Mouse (Mus musculus) adipocyte (in vitro differentiated cells): ENCODE measurements at regions not wholly inside any gene's neighbourhood (a gene's known extent, or its start where the extent isn't known, plus 50 kb on each side); places are given as distances from the start of the nearest gene placed in this dataset.

ENCODE experiments used
- DNase-seq: peaks from one replicate; pipeline ENCODE4 v3.0.0-alpha.2; 2016; ENCODE audit warnings: low spot score

DNA sequence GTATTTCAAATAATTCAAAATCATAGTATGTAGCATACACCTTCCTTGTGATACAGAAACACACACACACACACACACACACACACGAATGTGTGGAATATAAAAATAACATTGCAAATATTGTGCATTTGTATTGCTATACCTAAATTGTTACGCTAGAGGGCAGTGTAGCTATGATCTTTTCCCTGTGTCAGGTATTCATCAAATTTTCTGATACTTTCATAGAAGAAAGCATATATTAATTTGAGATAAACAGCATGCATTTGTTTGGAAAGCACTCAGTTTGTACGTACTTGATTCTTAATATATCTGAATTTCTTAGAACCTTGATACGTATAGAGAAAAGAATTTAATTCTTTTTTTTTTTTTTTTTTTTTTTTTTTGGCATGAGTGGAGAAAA, 1700.9 kb upstream of the Sel1l start:
- DNase-seq: peak; percentile 17

DNA sequence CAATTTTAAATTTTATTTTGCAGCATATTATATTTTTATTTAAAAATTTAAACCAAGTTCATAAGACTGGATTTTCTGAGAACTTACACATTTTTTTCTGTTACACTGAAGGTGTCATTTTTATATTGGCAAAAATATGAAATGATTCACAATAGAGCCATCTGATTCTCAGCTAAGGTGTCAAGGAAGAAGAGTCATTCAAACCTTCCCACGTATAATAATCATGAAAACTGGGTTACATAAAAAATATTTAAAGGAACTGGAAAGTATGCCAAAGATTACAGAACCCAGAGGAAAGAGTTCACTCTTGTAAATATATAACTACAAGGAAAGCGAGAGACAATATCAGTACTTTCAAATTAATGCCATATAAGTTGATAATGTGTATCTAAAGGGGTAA, 1674.5 kb upstream of the Sel1l start:
- DNase-seq: no peak

DNA sequence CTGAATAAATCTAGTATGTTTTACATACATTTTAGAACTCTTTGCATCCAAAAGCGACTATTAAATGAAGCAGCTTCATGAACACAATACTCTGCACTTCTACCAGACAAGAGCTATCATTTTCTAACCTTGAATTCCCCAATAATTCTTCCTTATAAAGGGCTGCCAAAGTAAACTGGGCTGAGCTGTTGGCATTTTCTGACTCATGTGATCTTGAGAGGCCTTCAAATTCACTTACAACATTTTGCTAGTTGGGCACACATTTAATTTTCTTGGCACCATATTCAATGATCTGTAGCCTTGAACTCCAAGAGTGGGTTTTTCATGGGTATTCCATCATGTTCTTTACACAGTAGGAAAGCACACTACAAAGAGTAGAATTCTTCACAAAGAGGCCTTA, 1637.4 kb upstream of the Sel1l start:
- DNase-seq: no peak

DNA sequence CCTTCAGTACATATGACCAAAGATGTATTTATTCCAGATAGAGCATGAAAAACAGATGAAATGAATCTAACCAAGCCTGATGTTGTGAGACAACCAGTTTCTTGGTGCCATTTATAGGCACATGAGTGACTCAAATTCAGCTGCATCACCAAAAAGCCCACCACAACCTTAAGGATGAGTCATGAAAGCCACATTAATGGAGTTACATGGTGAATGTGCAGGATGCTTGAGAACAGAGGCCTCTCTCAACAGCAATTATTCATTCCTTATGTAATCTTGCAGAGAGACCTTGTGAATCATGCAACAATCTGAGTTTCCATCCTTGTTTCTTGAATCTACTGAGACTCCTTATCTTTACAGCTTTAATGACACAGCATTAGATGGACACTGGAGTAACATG, 1613.1 kb upstream of the Sel1l start:
- DNase-seq: no peak

DNA sequence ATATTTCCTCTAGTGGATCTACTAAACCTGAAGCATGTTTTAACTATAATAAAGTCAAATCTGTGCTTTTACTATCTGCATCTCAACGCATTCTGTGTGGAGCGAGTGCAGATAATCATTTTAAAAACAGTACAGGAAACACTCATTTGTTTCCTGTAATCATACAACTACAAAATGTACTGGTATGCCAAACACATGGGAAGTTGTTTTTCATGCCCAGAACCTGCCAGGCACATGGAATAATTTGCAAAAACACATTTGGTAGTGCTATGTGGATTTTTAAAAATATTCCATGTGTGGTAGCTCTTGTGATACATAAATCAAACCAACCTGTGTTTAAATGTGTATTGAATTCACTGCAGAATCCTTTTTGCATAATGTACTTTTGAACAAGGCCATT, 1600.5 kb upstream of the Sel1l start:
- DNase-seq: no peak

DNA sequence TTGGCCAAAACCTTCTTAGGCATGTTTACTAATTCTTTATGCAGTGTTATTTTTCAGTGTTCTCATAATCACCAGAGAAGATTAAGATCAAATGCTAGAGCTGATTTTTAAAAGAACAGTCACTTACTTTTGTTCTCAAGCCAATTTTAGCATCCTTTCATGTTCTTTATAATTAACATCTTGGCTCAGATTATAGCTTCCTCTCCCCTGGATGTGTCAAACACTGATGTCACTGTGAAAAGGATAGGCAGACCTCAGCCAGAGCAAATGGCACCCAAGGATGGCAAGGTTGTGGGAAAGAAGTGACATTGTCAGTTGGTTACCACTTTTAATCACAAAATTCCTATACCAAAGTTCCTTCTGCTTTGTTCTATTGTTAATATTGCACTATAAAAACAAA, 1580.3 kb upstream of the Sel1l start:
- no peak for DNase-seq

DNA sequence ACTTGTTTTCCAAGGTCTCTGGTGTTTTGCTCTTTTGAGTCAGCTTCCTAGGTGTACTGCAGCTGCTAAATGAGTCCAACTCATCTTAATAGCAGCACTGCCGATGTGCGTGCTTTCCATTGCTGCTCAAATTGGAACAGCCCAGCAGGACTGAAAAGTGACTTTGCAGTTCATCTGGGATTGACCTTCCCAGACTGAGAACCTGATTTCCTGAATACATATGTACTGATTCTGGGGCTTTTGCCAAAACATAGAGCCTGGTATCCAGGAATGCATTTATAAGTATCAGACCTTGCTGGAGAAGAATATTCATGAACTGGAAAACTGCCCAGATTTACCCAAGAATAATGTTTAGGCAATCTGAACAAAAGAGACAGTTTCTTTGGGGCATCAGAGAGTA, 1579.0 kb upstream of the Sel1l start:
- no peak for DNase-seq

DNA sequence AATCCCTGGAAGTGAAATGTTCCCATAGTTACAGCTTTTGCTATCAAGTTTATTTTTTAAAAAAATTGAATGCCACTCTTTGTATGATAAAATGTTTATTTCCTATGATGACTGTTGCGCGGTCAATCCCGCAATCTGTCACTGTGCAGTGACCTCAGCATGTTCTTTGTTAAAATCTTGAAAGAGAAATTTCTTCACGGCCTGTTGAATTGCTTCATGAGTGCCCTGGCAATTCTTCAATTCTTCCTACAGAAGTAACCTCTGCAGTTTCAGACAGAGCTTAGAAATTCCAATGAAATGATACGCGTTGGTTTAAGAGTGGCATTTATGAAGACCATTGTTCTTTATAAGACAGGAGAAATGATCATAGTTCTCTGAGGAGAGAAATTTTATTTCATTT, 1567.4 kb upstream of the Sel1l start:
- no peak for DNase-seq

DNA sequence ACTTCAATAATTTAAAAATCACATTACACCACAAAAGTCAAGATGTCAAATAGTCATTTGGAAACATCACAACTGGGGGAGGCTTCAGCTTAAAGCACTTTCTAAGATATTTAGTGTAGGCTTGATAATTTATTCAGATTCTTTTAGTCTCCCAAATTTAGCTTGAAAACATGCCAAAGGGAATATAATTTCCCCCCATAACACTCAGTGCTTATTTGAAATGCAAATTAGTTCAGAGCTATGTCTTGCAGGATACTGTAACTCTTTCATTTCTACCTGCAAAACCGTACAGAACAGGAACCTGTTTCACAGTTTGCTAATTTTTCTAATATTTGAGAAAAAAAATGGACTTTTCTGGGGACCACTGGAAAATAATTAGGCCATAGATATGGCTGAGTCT, 1566.8 kb upstream of the Sel1l start:
- no peak for DNase-seq

DNA sequence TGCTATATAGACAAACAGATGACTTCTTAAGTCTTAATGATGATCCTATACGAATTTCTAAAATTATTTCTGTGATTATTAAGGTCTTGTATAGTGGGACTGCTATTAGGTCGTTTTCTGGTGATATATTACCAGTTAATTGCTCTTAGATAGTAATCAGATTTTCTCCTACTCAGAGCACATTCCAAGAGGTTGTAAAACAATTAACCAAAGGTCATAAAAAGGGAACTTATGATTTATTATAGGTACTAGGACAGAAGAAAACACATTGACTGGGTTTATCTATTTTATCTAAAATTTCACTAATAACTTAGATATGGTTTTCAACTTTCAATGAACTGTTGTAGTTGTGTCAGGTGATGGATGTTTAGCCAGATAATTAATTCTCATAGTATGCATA, 1536.6 kb upstream of the Sel1l start:
- no peak for DNase-seq

DNA sequence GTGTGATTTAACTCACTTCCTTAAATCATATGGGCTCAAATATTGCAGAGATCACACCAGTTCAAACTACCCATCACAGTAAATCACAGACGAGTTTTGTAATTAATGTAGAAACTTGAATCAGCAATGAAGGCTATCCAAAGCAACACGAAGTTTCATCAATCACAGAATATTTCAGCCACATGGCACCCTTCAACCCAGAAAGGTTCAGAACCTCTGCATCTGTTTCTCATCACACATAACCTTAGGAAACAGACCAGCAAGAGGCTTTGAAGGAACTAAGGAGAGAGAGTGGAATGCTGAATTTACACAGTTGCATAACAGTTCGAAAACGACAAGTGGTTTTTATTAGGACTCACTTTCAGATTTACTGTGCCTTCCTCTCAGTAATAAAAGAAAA, 1494.0 kb upstream of the Sel1l start:
- DNase-seq: no peak

DNA sequence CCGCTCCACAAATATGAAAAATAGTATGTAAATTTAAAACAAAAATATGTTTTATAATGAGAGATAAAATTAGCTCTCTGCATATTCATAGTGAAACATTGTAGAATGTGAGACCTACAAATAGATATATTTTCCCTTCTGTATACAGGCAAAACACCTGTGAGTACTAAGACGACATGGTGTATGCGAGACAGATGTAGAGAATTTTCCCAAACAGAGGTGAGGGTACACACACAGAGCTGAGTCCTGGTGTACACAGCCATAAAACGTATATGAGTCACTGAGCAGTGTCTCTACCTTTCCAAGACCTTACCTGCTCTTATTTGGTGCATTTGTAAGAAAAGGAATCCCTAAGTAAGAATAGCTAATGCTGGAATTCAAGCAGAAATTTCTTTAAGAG, 1493.6 kb upstream of the Sel1l start:
- no peak for DNase-seq

DNA sequence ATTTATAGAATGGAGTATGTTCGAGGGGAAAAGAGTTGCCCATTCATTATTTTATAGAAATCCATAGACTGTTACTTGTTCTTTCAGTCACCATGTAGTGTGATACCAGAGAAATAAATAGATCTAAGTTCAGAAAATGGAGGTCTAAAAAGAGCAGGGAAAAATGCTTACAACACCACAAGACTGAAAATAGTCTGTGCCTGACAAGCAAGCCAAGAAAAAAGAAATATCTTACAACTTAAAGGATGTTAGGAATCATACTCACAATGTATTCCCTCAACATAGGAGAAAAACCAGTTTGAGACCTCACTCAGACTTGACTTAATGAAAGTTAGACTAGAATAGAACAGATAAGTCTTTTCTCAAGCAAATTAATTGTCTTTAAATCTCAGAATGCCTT, 1486.6 kb upstream of the Sel1l start:
- no peak for DNase-seq

DNA sequence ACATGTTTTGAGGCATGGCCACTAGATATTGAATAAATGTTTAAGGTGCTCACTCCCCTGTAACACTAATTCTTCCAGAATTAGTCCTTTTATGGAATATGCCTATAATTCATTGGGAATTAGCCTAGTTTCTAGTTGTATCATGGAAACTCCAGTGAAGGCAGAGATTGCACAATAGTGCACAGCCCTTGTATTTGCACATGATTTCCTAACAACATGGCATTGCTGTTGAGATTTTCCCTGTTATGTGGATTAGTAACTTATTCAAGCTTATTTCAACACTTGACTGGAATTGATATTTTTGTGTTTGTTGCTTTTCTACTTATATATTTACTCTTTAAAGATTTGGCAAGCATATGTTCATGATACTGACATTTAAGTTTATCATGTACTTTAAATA, 1463.3 kb upstream of the Sel1l start:
- DNase-seq: no peak

DNA sequence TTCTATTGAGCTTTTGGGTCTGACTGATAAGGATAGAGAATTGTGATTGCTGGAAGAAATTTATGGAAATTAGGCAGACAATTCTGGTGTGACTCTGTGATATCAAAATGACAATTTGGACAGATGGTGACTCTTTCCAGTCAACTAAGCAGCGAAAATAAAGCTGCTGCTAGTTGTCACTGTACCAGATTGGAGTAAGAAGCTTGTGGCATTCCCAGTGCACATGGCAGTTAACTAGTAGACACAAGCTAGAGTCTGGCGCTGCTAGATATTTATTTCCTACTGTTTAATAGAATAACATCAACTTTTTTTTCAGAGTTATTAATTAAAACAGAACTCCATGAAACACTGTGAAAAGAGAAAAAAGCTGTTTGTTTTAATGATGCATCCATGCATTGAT, 1432.9 kb upstream of the Sel1l start:
- no peak for DNase-seq

DNA sequence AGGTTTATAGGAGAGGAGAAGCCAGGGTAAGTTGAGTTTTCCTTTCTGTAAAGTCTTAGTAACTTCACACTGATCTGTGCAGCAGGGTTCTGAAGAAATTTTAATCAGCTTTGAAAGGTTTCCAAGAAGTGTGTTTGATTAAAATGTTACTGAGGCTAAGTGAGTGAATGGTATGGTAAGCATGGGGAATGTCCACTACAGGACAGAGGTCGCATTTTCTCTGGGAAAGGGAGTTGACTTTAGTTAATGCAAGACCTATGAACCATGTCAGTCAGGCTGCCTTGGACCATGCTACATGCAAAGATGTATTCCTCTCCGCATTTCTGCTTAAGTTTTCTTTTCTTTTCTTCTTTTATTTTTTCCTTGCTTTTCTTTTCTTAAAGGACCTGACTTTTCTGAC, 1424.7 kb upstream of the Sel1l start:
- no peak for DNase-seq

DNA sequence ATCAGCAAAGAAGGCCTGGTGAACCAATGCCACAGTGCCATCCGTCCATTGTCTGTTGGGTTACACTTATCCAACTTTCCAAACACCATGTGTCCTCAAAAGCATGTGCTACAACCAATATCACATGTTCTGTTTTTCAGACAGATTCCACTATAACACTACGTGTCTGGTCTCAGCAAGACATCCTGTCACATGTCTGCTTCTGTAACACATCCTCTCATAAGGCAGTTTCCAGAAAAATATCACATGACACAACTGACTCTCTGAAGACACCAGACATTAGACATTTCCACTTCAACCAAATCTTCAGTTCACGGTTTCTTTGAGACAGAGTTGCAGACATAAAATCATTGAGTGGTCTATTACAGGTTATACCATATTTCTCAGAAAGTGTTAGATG, 1381.3 kb upstream of the Sel1l start:
- no peak for DNase-seq

DNA sequence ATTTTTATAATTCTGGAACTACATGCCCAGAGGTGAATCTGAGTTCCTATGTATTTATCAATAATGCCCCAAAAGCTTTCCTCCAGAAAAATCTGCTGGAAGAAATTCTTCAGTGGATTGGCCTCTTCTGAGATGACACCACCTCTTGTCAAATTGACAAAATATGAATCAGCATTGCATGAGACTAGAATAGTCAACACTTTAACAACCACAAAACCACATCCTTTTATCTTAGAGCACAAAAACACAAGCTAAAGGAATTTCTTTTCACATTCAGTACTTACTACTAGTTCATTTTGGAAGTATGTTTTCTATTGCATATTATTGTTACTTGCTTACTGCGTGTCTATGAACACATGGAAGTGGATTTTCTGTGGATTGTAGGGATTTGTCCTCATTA, 1377.9 kb upstream of the Sel1l start:
- no peak for DNase-seq

DNA sequence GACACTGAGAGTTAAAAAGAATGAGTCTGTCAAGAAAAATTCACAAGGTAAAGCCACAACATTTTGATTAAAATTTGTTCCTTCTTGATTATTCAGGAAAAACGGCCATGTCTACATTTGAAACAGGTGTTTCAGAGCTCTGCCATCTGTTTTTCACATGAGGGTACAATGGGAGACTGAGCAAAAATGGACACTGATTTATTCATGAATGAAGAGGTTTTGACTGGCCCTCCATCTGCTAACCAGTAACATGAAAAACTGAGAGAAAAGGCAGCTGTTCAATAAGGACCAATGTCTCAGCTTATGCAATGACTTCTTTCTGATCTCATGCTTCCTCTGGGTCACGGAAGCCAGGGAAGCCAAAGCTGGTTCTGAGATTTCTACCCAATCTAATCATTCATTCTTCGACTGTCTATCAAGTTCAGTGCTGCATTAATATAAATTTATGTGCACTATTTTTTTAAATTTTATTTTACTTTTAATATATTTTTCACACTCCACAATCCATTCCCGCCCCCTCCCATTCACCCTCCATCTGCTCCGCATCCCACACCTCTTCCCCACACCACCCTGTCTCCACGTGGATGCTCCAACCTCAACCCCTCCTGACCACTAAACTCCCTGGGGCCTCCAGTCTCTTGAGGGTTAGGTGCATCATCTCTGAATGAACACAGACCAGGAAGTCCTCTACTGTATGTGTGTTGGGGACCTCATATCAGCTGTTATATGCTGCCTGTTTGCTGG, 1372.4 kb upstream of the Sel1l start:
- no peak for DNase-seq

DNA sequence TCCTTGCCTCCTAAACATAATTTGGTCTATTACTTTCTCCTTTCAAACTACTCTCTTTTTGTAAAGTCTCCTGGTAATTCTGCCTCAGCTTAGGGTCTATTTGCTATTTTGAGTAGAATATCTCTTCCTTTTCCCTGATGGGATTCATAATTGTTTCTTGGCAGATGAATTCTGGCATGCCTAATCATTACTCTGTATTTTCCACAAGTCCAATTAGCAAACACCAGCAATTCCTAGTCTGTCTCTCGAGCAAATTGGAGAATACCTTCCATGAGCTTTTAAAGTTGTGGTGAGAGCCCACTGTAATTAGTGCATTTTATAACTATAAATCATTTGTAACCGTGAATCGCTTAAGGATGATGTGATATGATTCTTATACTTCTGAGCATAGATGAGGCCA, 1358.6 kb upstream of the Sel1l start:
- no peak for DNase-seq

DNA sequence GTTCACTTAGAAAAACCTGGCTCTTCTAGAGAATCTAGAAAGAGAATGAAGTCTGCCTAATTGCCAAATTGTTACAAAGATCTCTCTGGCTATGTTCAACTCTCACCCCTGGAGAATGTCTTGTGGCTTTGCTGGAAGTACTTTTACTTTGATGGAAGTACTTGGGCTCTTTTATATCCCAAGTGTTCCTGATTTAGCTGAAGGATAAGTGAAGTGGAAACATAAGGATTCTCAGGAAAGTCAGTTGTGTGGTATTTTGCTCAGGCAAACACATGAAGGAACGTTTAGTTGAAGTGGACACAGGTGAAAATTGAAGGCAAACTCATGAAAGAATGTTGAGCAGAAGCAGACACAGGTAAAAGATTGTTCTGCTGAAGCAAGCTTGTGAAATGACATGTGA, 1340.0 kb upstream of the Sel1l start:
- no peak for DNase-seq

DNA sequence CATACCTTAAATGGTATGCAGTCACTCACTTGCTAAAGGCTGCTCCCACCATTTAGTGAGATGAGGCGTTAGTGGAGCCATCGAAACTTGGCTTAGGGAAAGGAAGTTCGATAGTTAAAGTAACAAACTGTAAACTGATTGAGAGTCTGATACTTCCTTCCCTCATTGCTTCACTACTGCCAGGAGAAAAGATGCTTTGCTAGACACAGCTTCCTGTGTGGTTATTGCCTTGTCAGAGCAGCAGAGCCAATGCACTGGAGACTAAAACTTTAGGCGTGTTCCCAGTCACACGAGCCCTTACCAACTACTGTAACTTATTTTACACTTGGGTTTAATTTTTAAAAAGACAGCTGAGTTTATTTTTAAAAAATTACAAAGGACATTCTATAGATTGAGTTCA, 1324.8 kb upstream of the Sel1l start:
- DNase-seq: no peak

DNA sequence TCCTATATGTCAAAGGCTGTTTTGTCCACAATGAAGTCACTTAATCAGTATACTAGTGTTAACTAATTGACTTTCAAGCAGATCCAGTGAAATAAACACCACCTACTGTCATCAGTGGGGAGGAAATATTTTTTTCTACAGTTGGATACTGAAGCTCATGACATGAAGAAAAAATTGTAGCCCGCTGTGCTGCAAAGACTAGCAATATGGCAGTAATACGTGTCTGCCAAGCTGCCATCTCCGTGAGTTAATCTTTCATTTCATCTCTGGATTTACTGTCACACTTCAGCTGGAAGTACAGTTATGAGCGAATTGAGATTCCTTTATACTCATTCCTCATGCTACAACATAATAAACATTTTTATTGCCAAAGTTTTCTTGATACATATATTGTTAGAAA, 1311.3 kb upstream of the Sel1l start:
- no peak for DNase-seq

DNA sequence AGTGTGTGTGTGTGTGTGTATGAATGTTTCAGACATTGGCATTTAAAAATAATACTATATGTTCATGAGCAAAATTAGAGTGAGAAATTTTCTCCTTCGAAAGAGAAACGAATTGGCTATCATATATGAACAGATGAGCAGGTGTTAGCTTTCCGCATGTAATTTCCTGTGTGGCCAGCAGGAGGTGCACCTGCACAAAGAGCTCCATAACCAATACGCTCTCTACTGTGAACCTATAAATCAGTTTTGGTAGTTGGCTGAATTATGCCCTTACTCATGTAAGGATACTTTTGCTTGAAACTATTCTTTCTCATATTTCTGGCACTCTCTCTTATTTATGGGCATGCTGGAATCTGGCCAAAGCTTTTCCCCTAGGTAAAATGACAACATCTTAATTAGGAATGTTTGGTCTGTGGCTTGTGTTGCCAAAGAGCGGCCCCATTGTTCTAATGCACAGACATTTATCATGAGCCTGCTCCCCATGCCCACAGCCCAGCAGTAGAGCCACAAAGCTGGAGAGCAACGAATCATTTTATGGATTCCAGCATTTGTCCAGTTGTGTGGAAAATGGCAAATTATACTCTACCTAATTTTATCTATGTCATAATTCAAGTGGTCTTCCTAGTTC, 1303.8 kb upstream of the Sel1l start:
- peak; percentile 2 for DNase-seq
